Mouse (Mus musculus): Measurements from ENCODE around the gene Dcaf11. TPM values are rescaled to one million over a fixed set of nuclear protein-coding genes. Genes with fewer than 3 reads are reported as not detected.
A peak's percentile ranks its signal among the peaks of the same experiment; 100 is the strongest.

Gene Dcaf11
- polyA plus RNA-seq, 1 experiment from 2014 or later, result 103 TPM

DNA sequence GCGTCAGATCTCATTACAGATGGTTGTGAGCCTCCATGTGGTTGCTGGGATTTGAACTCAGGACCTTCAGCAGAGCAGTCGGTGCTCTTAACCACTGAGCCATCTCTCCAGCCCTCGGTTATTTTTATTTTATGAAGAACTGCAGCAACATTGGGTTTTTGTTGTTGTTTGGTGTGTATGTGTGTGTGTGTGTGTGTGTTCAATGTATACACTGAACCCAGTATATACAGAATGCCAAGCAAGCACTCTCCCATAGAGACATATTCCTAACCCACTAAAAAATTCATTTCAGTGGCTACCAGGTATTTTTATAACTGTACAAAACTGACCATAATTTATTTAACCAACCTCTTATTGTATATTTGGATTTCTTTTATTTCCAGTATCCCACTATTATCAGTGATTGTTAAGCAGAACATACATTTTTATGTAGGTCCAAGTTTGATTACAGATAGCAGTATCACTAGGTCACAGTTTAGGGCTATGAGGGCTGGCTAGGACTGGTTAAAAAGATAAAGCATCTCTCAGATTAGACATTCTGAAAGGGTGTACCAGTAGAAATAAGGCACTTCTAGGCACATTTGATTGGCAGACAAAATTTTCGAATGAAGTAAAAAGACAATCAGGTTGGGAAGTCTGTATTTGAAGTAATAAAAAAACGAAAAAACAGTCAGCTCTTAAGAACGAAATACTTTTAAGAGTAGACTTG lies 912 bp upstream of the Dcaf11 start:
- Histone ChIP-seq H3K4me2 (peak overlapping the region; percentile 81), H3K4me1 (peaks cover 18% of the 10 kb centered on the region), H3K4me3 (replicated peaks) (peak overlapping the region; percentile 69), H3K9ac (peak overlapping the region; percentile 71; the same call in 1 of the 2 replicates), H3K36me3 (replicated peaks) (peaks cover 6% of the 10 kb centered on the region), H3K27ac (no peak overlapping the region), H3K27me3 (no peaks in the 10 kb centered on the region), H3K9me3 (no peaks in the 10 kb centered on the region)
- no peak for ATAC-seq (ENCODE audit: low FRiP score)
- 56% methylated on average over 6 of the region's 6 CpGs for WGBS

GRCm38 (mm10) chr14:55560202-55561073 lies 632 bp downstream of the Dcaf11 start, which contains the start of gene A730061H03Rik:
Gene A730061H03Rik, minus strand, starts transcription at chr14:55560406.
- Histone ChIP-seq H3K27ac (peak within 1 kb of the TSS; percentile 98), H3K9ac (peak within 1 kb of the TSS; percentile 71), H3K27me3 (no peaks in the 10 kb centered on the region), H3K4me2 (peak within 1 kb of the TSS; percentile 81), H3K36me3 (replicated peaks) (peaks cover 21% of the 10 kb centered on the region), H3K4me1 (peaks cover 18% of the 10 kb centered on the region), H3K9me3 (no peaks in the 10 kb centered on the region), H3K4me3 (replicated peaks) (peak within 1 kb of the TSS; percentile 69)
- WGBS, result under 1% methylated on average over 51 of the region's 51 CpGs
- peak; percentile 97 for ATAC-seq (ENCODE audit: low FRiP score)

- no peaks in the 10 kb centered on the region for H3K9me3 ChIP-seq
- no peaks in the 10 kb centered on the region for H3K27me3 ChIP-seq
- H3K36me3 ChIP-seq (replicated peaks), result peaks cover 35% of the 10 kb centered on the region
- WGBS, result 85% methylated on average over 10 of the region's 10 CpGs
- no peak overlapping the region for H3K4me3 ChIP-seq (replicated peaks)
- ATAC-seq (ENCODE audit: low FRiP score), result no peak
- H3K4me2 ChIP-seq, result no peak overlapping the region
- H3K27ac ChIP-seq, result no peak overlapping the region
- H3K4me1 ChIP-seq, result peaks cover 17% of the 10 kb centered on the region
- H3K9ac ChIP-seq, result no peak overlapping the region
Observed at GRCm38 (mm10) chr14:55561860-55562259, 2.1 kb downstream of the Dcaf11 start.

GRCm38 (mm10) chr14:55563249-55563648 lies 3.4 kb downstream of the Dcaf11 start:
- 88% methylated on average over 11 of the region's 11 CpGs for WGBS

DNA sequence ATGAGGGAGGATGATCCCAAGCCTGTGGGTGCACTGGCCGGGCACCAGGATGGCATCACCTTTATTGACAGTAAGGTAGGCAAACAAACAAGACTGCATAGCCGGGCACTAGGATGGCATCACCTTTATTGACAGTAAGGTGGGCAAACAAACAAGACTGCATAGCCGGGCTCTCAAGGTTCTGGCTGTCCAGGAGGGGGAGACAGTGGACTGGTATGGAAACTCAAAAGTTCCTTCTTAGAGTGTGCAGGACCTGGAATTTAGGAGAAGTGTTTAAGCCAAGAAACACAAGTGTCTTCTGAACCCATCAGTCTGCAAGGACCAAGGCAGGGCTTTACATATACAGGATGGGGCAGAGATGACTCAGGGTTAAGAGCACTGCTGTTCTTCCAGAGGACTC lies 5.9 kb downstream of the Dcaf11 start:
- ATAC-seq (ENCODE audit: low FRiP score), result no peak
- H3K4me3 ChIP-seq (replicated peaks), result no peak overlapping the region
- H3K9ac ChIP-seq, result no peak overlapping the region
- H3K36me3 ChIP-seq (replicated peaks), result peaks cover 62% of the 10 kb centered on the region
- no peaks in the 10 kb centered on the region for H3K9me3 ChIP-seq
- no peaks in the 10 kb centered on the region for H3K27me3 ChIP-seq
- 81% methylated on average over 3 of the region's 3 CpGs for WGBS
- no peak overlapping the region for H3K4me2 ChIP-seq
- H3K27ac ChIP-seq, result no peak overlapping the region
- H3K4me1 ChIP-seq, result peaks cover 14% of the 10 kb centered on the region

More at GRCm38 (mm10) chr14:55563249-55563648, 3.4 kb downstream of the Dcaf11 start:
- H3K4me1 ChIP-seq, result peaks cover 17% of the 10 kb centered on the region
- H3K9ac ChIP-seq, result no peak overlapping the region
- H3K27ac ChIP-seq, result no peak overlapping the region
- H3K27me3 ChIP-seq, result no peaks in the 10 kb centered on the region
- no peak for ATAC-seq (ENCODE audit: low FRiP score)
- H3K9me3 ChIP-seq, result no peaks in the 10 kb centered on the region
- H3K4me3 ChIP-seq (replicated peaks), result no peak overlapping the region
- no peak overlapping the region for H3K4me2 ChIP-seq
- H3K36me3 ChIP-seq (replicated peaks), result peaks cover 49% of the 10 kb centered on the region

GRCm38 (mm10) chr14:55567496-55567895 lies 7.7 kb downstream of the Dcaf11 start:
- Histone ChIP-seq H3K27ac (no peak overlapping the region), H3K4me3 (replicated peaks) (no peak overlapping the region), H3K4me1 (no peaks in the 10 kb centered on the region), H3K4me2 (no peak overlapping the region), H3K9me3 (no peaks in the 10 kb centered on the region), H3K36me3 (replicated peaks) (peaks cover 62% of the 10 kb centered on the region), H3K27me3 (no peaks in the 10 kb centered on the region), H3K9ac (no peak overlapping the region)
- no peak for ATAC-seq (ENCODE audit: low FRiP score)
- WGBS, result 91% methylated on average over 3 of the region's 3 CpGs

GRCm38 (mm10) chr14:55570588-55570987 lies 10.8 kb downstream of the Dcaf11 start:
- 87% methylated on average over 2 of the region's 2 CpGs for WGBS
- H3K4me1 ChIP-seq, result no peaks in the 10 kb centered on the region
- H3K27me3 ChIP-seq, result no peaks in the 10 kb centered on the region
- no peak overlapping the region for H3K4me3 ChIP-seq (replicated peaks)
- H3K9me3 ChIP-seq, result no peaks in the 10 kb centered on the region
- peaks cover 40% of the 10 kb centered on the region for H3K36me3 ChIP-seq (replicated peaks)
- H3K27ac ChIP-seq, result no peak overlapping the region
- no peak overlapping the region for H3K9ac ChIP-seq
- no peak for ATAC-seq (ENCODE audit: low FRiP score)
- no peak overlapping the region for H3K4me2 ChIP-seq

- H3K9ac ChIP-seq, result no peak overlapping the region
- H3K4me3 ChIP-seq (replicated peaks), result no peak overlapping the region
- H3K4me2 ChIP-seq, result no peak overlapping the region
- H3K27me3 ChIP-seq, result no peaks in the 10 kb centered on the region
- ATAC-seq (ENCODE audit: low FRiP score), result no peak
- H3K9me3 ChIP-seq, result no peaks in the 10 kb centered on the region
- no peak overlapping the region for H3K27ac ChIP-seq
- peaks cover 28% of the 10 kb centered on the region for H3K36me3 ChIP-seq (replicated peaks)
- no peaks in the 10 kb centered on the region for H3K4me1 ChIP-seq
Observed at GRCm38 (mm10) chr14:55571760-55572159, 12.0 kb downstream of the Dcaf11 start.

GRCm38 (mm10) chr14:55575302-55575701 lies 15.5 kb downstream of the Dcaf11 start, which contains the start of gene Fitm1:
Gene Fitm1, plus strand, starts transcription at chr14:55575617.
- Histone ChIP-seq H3K9me3 (no peaks in the 10 kb centered on the region), H3K27ac (no peak within 1 kb of the TSS), H3K27me3 (no peaks in the 10 kb centered on the region), H3K4me3 (replicated peaks) (no peak within 1 kb of the TSS), H3K36me3 (replicated peaks) (peaks cover 4% of the 10 kb centered on the region), H3K4me1 (peaks cover 12% of the 10 kb centered on the region), H3K9ac (no peak within 1 kb of the TSS), H3K4me2 (no peak within 1 kb of the TSS)
- 78% methylated on average over 7 of the region's 8 CpGs for WGBS
- ATAC-seq (ENCODE audit: low FRiP score), result no peak

GRCm38 (mm10) chr14:55575711-55576110 lies 15.9 kb downstream of the Dcaf11 start:
- H3K4me1 ChIP-seq, result peaks cover 12% of the 10 kb centered on the region
- H3K27me3 ChIP-seq, result no peaks in the 10 kb centered on the region
- H3K4me2 ChIP-seq, result no peak overlapping the region
- ATAC-seq (ENCODE audit: low FRiP score), result no peak
- no peak overlapping the region for H3K9ac ChIP-seq
- peaks cover 8% of the 10 kb centered on the region for H3K36me3 ChIP-seq (replicated peaks)
- H3K27ac ChIP-seq, result no peak overlapping the region
- 82% methylated on average over 13 of the region's 13 CpGs for WGBS
- no peaks in the 10 kb centered on the region for H3K9me3 ChIP-seq
- no peak overlapping the region for H3K4me3 ChIP-seq (replicated peaks)

DNA sequence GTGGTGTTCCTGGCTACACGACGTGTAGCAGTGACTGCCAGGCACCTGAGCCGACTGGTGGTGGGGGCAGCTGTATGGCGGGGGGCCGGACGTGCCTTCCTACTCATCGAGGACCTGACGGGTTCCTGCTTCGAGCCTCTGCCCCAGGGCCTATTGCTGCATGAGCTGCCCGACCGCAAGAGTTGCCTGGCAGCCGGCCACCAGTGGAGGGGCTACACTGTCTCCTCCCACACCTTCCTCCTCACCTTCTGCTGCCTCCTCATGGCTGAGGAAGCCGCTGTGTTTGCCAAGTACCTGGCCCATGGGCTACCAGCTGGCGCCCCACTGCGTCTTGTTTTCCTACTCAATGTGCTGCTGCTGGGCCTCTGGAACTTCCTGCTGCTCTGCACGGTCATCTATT lies 16.6 kb downstream of the Dcaf11 start:
- no peaks in the 10 kb centered on the region for H3K9me3 ChIP-seq
- H3K9ac ChIP-seq, result no peak overlapping the region
- no peak for ATAC-seq (ENCODE audit: low FRiP score)
- H3K4me2 ChIP-seq, result no peak overlapping the region
- peaks cover 13% of the 10 kb centered on the region for H3K36me3 ChIP-seq (replicated peaks)
- H3K27me3 ChIP-seq, result no peaks in the 10 kb centered on the region
- no peak overlapping the region for H3K4me3 ChIP-seq (replicated peaks)
- no peak overlapping the region for H3K27ac ChIP-seq
- peaks cover 12% of the 10 kb centered on the region for H3K4me1 ChIP-seq
- 86% methylated on average over 16 of the region's 16 CpGs for WGBS

DNA sequence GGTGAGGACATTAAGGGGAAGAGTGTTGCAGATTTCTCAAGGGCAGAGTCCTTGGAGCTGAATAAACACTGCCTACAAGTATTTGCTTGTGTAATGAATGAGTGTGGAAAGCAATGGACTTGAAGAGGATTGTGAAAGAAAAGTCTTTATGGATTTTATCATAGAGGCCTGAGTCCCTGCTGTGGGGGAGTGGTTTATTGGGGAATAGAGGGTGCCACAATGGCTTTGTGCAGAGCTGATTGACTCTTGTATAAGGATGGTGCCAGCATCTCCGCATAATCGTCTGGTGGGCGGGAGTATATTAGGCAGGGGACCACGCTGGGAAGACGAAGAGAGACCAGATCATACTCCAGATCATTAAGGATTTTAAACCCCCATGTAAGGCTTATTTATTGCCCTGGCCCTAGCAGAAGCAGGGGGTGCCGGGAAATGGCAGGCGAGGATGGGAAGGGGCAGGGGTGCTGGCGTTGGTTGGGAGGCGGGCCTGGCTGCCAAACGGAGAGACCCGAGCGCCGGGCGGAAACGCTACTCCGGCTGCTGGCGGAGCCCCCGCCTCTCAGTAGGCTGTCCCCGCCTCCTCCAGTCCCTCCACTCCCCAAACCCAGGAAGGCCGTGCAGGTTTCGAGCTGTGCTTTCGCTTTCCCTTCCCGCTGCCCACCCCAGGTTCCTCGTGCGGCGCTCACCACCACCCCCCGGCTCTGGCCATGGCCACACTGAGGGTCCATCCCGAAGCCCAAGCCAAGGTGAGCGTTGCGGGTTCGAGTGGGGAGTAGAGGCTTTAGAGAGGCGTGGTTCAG lies 18.3 kb downstream of the Dcaf11 start, which contains the start of gene Psme1:
Psme1 (plus strand) TSS at position 253 of the 797 bp plus-strand sequence.
- Histone ChIP-seq H3K4me1 (peaks cover 12% of the 10 kb centered on the region), H3K9me3 (no peaks in the 10 kb centered on the region), H3K27ac (peak within 1 kb of the TSS; percentile 80), H3K4me2 (peak within 1 kb of the TSS; percentile 88), H3K27me3 (no peaks in the 10 kb centered on the region), H3K4me3 (replicated peaks) (peak within 1 kb of the TSS; percentile 67), H3K36me3 (replicated peaks) (peaks cover 18% of the 10 kb centered on the region), H3K9ac (peak within 1 kb of the TSS; percentile 86)
- ATAC-seq (ENCODE audit: low FRiP score), result peak; percentile 94
- WGBS, result 3% methylated on average over 32 of the region's 32 CpGs

Measured in forebrain, embryonic 12.5 days (tissue).